Mouse (Mus musculus): Measurements from ENCODE around the gene Gm49322. TPM values are rescaled to one million over a fixed set of nuclear protein-coding genes. Genes with fewer than 3 reads are reported as not detected.

Gene Gm49322
- polyA plus RNA-seq, 1 experiment from 2014 or later: 4.8 TPM

- Histone ChIP-seq H3K27ac (replicated peaks) (peak within 1 kb of the TSS; percentile 91), H3K27me3 (no peaks in the 10 kb centered on the region), H3K9ac (peak within 1 kb of the TSS; percentile 69), H3K4me2 (replicated peaks) (peak within 1 kb of the TSS; percentile 81), H3K9me3 (replicated peaks) (no peaks in the 10 kb centered on the region), H3K4me1 (peaks cover 43% of the 10 kb centered on the region), H3K4me3 (replicated peaks) (peak within 1 kb of the TSS; percentile 69), H3K36me3 (0 out of 2 replicates have a peak, but pooled peaks cover 3% of the 10 kb centered on the region)
- 20% methylated on average over 15 of the region's 15 CpGs for WGBS
- ATAC-seq (ENCODE audit: insufficient number of reproducible peaks, low FRiP score, low TSS enrichment, low read depth): no peak
Measured at GRCm38 (mm10) chr10:80656863-80657623, 51.2 kb downstream of the Gm49322 start, which contains the start of gene Btbd2. Gene Btbd2 (minus strand): TSS chr10:80657071.

GRCm38 (mm10) chr10:80658194-80658840, 52.5 kb downstream of the Gm49322 start:
- Histone ChIP-seq H3K27ac (replicated peaks) (peak overlapping the region; percentile 19; the same call in 1 of the 2 replicates), H3K4me1 (peaks cover 43% of the 10 kb centered on the region), H3K9me3 (replicated peaks) (no peaks in the 10 kb centered on the region), H3K9ac (no peak overlapping the region), H3K27me3 (no peaks in the 10 kb centered on the region), H3K4me2 (replicated peaks) (no peak overlapping the region), H3K4me3 (replicated peaks) (no peak overlapping the region), H3K36me3 (no peaks in the 10 kb centered on the region)
- no peak for ATAC-seq (ENCODE audit: insufficient number of reproducible peaks, low FRiP score, low TSS enrichment, low read depth)
- WGBS: 81% methylated on average over 14 of the region's 14 CpGs

DNA sequence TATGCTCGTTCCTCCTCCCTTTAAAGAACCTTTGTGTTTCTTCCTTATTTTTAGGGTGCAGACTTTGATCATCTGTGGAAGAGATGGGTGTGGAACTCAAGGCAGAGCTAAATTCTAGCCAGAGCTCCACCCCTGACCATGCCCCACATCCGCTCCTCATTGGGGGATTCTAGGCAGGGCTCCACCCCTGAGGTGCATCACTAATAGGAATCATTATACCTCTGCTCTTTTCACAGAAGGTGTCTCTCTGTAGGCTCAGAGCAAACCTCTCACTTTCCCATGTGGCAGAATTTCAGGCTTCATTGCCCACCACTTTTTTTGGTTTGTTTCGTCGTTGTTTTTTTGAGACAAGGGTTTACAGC, 53.0 kb downstream of the Gm49322 start:
- no peak overlapping the region for H3K4me3 ChIP-seq (replicated peaks)
- H3K4me2 ChIP-seq (replicated peaks): no peak overlapping the region

GRCm38 (mm10) chr10:80659213-80659612, 53.4 kb downstream of the Gm49322 start:
- no peaks in the 10 kb centered on the region for H3K36me3 ChIP-seq
- peak overlapping the region; percentile 30 for H3K4me3 ChIP-seq (replicated peaks)
- 9% methylated on average over 10 of the region's 10 CpGs for WGBS
- peak overlapping the region; percentile 44; the same call in 1 of the 2 replicates for H3K27ac ChIP-seq (replicated peaks)
- H3K4me2 ChIP-seq (replicated peaks): no peak overlapping the region; the same call in 1 of the 2 replicates
- H3K9ac ChIP-seq: no peak overlapping the region
- H3K27me3 ChIP-seq: no peaks in the 10 kb centered on the region
- H3K4me1 ChIP-seq: peaks cover 46% of the 10 kb centered on the region
- H3K9me3 ChIP-seq (replicated peaks): no peaks in the 10 kb centered on the region
- no peak for ATAC-seq (ENCODE audit: insufficient number of reproducible peaks, low FRiP score, low TSS enrichment, low read depth)

More for the DNA sequence above, 53.0 kb downstream of the Gm49322 start:
- Histone ChIP-seq H3K27me3 (no peaks in the 10 kb centered on the region), H3K4me1 (peaks cover 44% of the 10 kb centered on the region), H3K9me3 (replicated peaks) (no peaks in the 10 kb centered on the region), H3K9ac (no peak overlapping the region), H3K36me3 (no peaks in the 10 kb centered on the region), H3K27ac (replicated peaks) (no peak overlapping the region; the same call in 1 of the 2 replicates)
- 65% methylated on average over 4 of the region's 4 CpGs for WGBS
- ATAC-seq (ENCODE audit: insufficient number of reproducible peaks, low FRiP score, low TSS enrichment, low read depth): no peak

- H3K4me2 ChIP-seq (replicated peaks): no peak overlapping the region
- H3K9ac ChIP-seq: no peak overlapping the region
- no peak overlapping the region for H3K27ac ChIP-seq (replicated peaks)
- 41% methylated on average over 5 of the region's 5 CpGs for WGBS
- peaks cover 3% of the 10 kb centered on the region; the same call in 1 of the 2 replicates for H3K36me3 ChIP-seq
- H3K9me3 ChIP-seq (replicated peaks): no peaks in the 10 kb centered on the region
- H3K4me1 ChIP-seq: peaks cover 50% of the 10 kb centered on the region
- ATAC-seq (ENCODE audit: insufficient number of reproducible peaks, low FRiP score, low TSS enrichment, low read depth): no peak
- H3K4me3 ChIP-seq (replicated peaks): no peak overlapping the region
- H3K27me3 ChIP-seq: no peaks in the 10 kb centered on the region
Measured at GRCm38 (mm10) chr10:80661149-80661548, 55.3 kb downstream of the Gm49322 start.

DNA sequence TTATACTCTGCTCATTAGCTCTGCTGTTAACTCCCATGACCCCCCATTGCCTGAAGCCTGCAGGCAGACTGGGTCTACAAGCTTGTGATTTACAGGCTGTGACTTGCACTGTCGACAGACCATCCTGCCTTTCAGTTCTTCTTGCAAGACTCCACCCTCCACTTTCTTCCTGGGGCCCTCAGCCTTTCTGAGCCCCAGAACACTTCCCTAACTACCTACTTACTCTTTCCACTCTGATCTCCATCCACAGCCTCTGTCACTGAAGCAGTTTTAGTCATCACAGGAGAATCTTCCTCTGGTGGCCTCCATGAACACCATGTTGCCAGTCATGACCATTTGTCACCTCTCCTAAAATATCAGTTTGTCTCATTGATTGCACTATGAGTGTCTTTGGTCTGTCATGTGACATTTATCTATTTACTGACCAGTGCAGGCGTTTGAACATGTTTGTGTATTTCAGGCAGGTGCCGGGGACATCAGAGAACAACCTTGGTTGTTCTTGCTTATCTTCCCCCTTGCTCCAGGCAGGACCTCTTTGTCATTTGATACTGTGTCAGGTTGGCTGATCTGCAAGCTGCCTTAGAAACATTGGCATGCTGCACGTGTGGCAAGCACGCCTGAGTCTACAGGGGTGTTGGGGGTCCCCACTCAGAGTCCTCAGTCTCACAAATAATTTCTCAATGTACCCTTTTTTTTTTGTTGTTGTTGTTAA, 57.8 kb downstream of the Gm49322 start:
- no peak for ATAC-seq (ENCODE audit: insufficient number of reproducible peaks, low FRiP score, low TSS enrichment, low read depth)
- 40% methylated on average over 5 of the region's 5 CpGs for WGBS
- H3K9me3 ChIP-seq (replicated peaks): no peaks in the 10 kb centered on the region
- no peak overlapping the region for H3K9ac ChIP-seq
- H3K4me2 ChIP-seq (replicated peaks): no peak overlapping the region
- peak overlapping the region; percentile 88 for H3K27ac ChIP-seq (replicated peaks)
- peaks cover 56% of the 10 kb centered on the region for H3K4me1 ChIP-seq
- H3K27me3 ChIP-seq: no peaks in the 10 kb centered on the region
- no peak overlapping the region for H3K4me3 ChIP-seq (replicated peaks)
- H3K36me3 ChIP-seq: peaks cover 28% of the 10 kb centered on the region

DNA sequence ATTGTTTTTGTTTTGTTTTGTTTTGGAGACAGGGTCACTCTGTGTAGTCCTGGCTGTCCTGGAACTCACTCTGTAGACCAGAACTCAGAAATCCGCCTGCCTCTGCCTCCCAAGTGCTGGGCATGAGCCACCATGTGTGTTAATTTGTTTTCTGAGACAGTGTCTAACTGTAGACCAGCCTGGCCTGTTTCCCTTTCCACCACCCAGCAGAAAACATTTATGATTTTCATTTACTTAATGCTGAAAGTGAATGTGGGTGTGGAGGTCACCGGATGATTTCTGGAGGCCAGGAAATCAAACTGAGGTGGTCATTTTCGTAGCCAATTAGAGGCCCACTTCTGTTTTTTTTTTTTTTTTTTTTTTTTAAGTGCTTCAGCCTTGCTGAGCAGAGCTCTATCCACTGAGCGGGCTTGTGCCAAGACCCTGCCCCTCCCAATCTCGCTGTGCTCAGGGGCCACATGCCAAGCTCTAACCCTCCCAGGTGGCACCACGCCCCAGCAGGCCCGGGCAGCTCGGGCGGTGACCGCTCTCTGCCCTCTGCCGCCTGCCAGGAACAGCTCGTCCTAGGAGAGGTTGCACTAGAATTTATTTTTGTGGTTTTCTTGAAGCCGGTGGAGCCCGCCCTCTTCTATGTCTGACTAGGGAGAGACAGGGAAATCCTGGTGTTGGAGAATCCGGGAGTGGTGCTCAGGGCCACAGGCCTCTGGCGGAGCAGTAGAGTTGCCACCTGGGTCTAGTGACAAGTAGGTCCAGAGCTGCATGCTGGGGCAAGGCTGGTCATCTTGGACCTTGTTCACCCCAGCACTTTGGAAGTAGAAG, 58.6 kb downstream of the Gm49322 start:
- H3K4me1 ChIP-seq: peaks cover 56% of the 10 kb centered on the region
- peak overlapping the region; percentile 42 for H3K4me2 ChIP-seq (replicated peaks)
- peak; percentile 75 for ATAC-seq (ENCODE audit: insufficient number of reproducible peaks, low FRiP score, low TSS enrichment, low read depth)
- H3K9ac ChIP-seq: no peak overlapping the region
- no peaks in the 10 kb centered on the region for H3K27me3 ChIP-seq
- peak overlapping the region; percentile 21 for H3K4me3 ChIP-seq (replicated peaks)
- peak overlapping the region; percentile 88 for H3K27ac ChIP-seq (replicated peaks)
- H3K9me3 ChIP-seq (replicated peaks): no peaks in the 10 kb centered on the region
- peaks cover 36% of the 10 kb centered on the region for H3K36me3 ChIP-seq
- 14% methylated on average over 16 of the region's 16 CpGs for WGBS

DNA sequence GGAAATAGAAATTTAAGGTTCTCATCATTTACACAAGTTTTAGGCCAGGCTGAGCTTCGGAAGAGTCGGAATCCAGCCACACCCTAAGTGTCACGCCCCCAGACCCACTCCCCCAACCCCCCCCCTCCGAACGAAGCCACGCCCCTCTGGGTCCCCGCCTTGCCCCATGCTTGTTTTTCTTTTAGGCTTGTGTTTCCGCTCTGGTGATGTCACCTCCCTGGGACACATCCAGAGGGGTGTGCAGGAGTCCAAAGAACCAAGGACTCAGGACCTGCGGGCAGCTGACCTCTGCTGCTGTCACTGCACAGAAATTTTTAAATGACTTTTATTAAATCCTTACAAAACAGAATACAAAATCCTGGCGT, 59.2 kb downstream of the Gm49322 start:
- peak; percentile 30 for ATAC-seq (ENCODE audit: insufficient number of reproducible peaks, low FRiP score, low TSS enrichment, low read depth)
- Histone ChIP-seq H3K9me3 (replicated peaks) (no peaks in the 10 kb centered on the region), H3K4me1 (peaks cover 61% of the 10 kb centered on the region), H3K4me2 (replicated peaks) (peak overlapping the region; percentile 42), H3K27ac (replicated peaks) (peak overlapping the region; percentile 88), H3K4me3 (replicated peaks) (peak overlapping the region; percentile 21), H3K9ac (no peak overlapping the region), H3K27me3 (no peaks in the 10 kb centered on the region), H3K36me3 (peaks cover 42% of the 10 kb centered on the region)
- WGBS: 8% methylated on average over 10 of the region's 10 CpGs

Data from embryonic facial prominence, embryonic 15.5 days (tissue).